Mouse (Mus musculus): Measurements from ENCODE around the gene Xylt1. TPM values are rescaled to one million over a fixed set of nuclear protein-coding genes. Genes with fewer than 3 reads are reported as not detected.

Xylt1 gene
- polyA plus RNA-seq, 1 experiment from 2014 or later, result 1.4 TPM

GRCm38 (mm10) chr7:117541681-117542080, 160.9 kb downstream of the Xylt1 start:
- no peaks in the 10 kb centered on the region for H3K36me3 ChIP-seq
- H3K4me2 ChIP-seq, result no peak overlapping the region
- no peak overlapping the region for H3K27ac ChIP-seq (ENCODE audit: poor library complexity, severe bottlenecking)
- 50% methylated on average over 3 of the region's 3 CpGs for WGBS
- no peaks in the 10 kb centered on the region for H3K27me3 ChIP-seq (replicated peaks)
- no peaks in the 10 kb centered on the region for H3K9me3 ChIP-seq (replicated peaks)
- H3K9ac ChIP-seq, result no peak overlapping the region
- no peak overlapping the region for H3K4me3 ChIP-seq
- no peak for ATAC-seq (ENCODE audit: insufficient number of reproducible peaks, low FRiP score)
- peaks cover 25% of the 10 kb centered on the region for H3K4me1 ChIP-seq (replicated peaks)

DNA sequence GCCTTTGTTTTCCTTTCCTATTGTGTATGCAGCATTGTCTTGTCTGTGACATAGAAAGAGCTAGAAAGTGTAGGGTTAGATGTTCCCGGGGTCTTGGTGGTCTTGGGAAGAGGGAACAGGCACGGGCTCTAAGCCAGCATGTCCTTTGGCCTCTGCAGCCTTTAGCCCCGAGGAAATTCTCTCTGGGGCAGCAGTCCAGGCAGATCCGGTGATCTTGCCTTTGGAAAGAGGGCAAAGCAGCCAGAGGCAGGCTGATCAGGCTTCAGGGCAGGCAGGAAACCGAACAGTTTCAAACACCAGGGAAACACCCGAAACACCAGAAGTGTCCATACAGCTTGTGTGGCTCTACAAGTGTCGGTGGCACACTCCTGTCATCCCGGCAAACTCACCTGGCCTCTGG, 162.3 kb downstream of the Xylt1 start:
- Histone ChIP-seq H3K4me2 (no peak overlapping the region), H3K4me1 (replicated peaks) (peaks cover 25% of the 10 kb centered on the region), H3K36me3 (no peaks in the 10 kb centered on the region), H3K9me3 (replicated peaks) (no peaks in the 10 kb centered on the region), H3K9ac (no peak overlapping the region), H3K27me3 (replicated peaks) (no peaks in the 10 kb centered on the region), H3K27ac (ENCODE audit: poor library complexity, severe bottlenecking) (no peak overlapping the region), H3K4me3 (no peak overlapping the region)
- WGBS, result 60% methylated on average over 8 of the region's 8 CpGs
- no peak for ATAC-seq (ENCODE audit: insufficient number of reproducible peaks, low FRiP score)

DNA sequence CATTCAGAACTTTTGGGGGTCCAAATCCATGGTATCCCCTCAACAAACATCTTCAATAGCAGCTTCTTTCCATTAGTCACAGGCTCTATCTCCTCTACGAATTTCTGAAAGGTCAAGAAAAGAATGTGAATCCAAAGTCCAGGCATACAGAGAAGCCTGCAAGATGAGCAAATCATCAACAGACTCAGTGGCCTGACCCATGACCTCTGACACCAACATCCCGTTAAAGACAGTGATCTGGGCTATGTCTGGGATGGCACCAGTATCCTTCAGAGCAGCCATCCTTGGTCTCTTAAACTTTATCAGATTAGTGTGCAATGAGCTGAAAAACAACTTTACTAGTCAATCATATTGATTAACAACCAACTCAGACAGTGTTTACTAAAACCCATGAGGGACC, 163.3 kb downstream of the Xylt1 start:
- no peak overlapping the region for H3K4me2 ChIP-seq
- ATAC-seq (ENCODE audit: insufficient number of reproducible peaks, low FRiP score), result no peak
- 47% methylated on average over 2 of the region's 2 CpGs for WGBS

GRCm38 (mm10) chr7:117548301-117548700, 167.5 kb downstream of the Xylt1 start:
- no peak for ATAC-seq (ENCODE audit: insufficient number of reproducible peaks, low FRiP score)
- 0 out of 2 replicates have a peak, but pooled peaks cover 1% of the 10 kb centered on the region for H3K4me1 ChIP-seq (replicated peaks)
- H3K4me2 ChIP-seq, result no peak overlapping the region
- H3K9me3 ChIP-seq (replicated peaks), result no peaks in the 10 kb centered on the region
- no peak overlapping the region for H3K9ac ChIP-seq
- 76% methylated on average over 8 of the region's 8 CpGs for WGBS
- H3K36me3 ChIP-seq, result 0 out of 2 replicates have a peak, but pooled peaks cover 3% of the 10 kb centered on the region
- no peak overlapping the region for H3K27ac ChIP-seq (ENCODE audit: poor library complexity, severe bottlenecking)
- H3K4me3 ChIP-seq, result no peak overlapping the region
- H3K27me3 ChIP-seq (replicated peaks), result no peaks in the 10 kb centered on the region

More for the DNA sequence above, 163.3 kb downstream of the Xylt1 start:
- Histone ChIP-seq H3K27ac (ENCODE audit: poor library complexity, severe bottlenecking) (no peak overlapping the region), H3K27me3 (replicated peaks) (no peaks in the 10 kb centered on the region), H3K4me3 (no peak overlapping the region), H3K9me3 (replicated peaks) (no peaks in the 10 kb centered on the region), H3K36me3 (0 out of 2 replicates have a peak, but pooled peaks cover 3% of the 10 kb centered on the region), H3K9ac (no peak overlapping the region), H3K4me1 (replicated peaks) (peaks cover 25% of the 10 kb centered on the region)

- Histone ChIP-seq H3K4me2 (no peak overlapping the region), H3K9me3 (replicated peaks) (no peaks in the 10 kb centered on the region), H3K36me3 (0 out of 2 replicates have a peak, but pooled peaks cover 3% of the 10 kb centered on the region), H3K27ac (ENCODE audit: poor library complexity, severe bottlenecking) (no peak overlapping the region), H3K4me3 (no peak overlapping the region), H3K27me3 (replicated peaks) (no peaks in the 10 kb centered on the region), H3K4me1 (replicated peaks) (peaks cover 5% of the 10 kb centered on the region), H3K9ac (no peak overlapping the region)
- no peak for ATAC-seq (ENCODE audit: insufficient number of reproducible peaks, low FRiP score)
- WGBS, result 80% methylated on average over 16 of the region's 16 CpGs
Observed at GRCm38 (mm10) chr7:117550916-117551549, 170.3 kb downstream of the Xylt1 start.

- ATAC-seq (ENCODE audit: insufficient number of reproducible peaks, low FRiP score), result no peak
Observed at GRCm38 (mm10) chr7:117553228-117553627, 172.4 kb downstream of the Xylt1 start.

GRCm38 (mm10) chr7:117555735-117556134, 175.0 kb downstream of the Xylt1 start:
- H3K4me1 ChIP-seq (replicated peaks), result peaks cover 12% of the 10 kb centered on the region
- H3K27ac ChIP-seq (ENCODE audit: poor library complexity, severe bottlenecking), result no peak overlapping the region; the same call in 1 of the 2 replicates
- 57% methylated on average over 2 of the region's 2 CpGs for WGBS
- no peak overlapping the region for H3K4me2 ChIP-seq
- no peaks in the 10 kb centered on the region for H3K36me3 ChIP-seq
- H3K27me3 ChIP-seq (replicated peaks), result no peaks in the 10 kb centered on the region
- peak; percentile 48 for ATAC-seq (ENCODE audit: insufficient number of reproducible peaks, low FRiP score)
- no peak overlapping the region for H3K4me3 ChIP-seq
- H3K9ac ChIP-seq, result no peak overlapping the region
- H3K9me3 ChIP-seq (replicated peaks), result no peaks in the 10 kb centered on the region

More at GRCm38 (mm10) chr7:117553228-117553627, 172.4 kb downstream of the Xylt1 start:
- Histone ChIP-seq H3K27ac (ENCODE audit: poor library complexity, severe bottlenecking) (no peak overlapping the region), H3K9me3 (replicated peaks) (no peaks in the 10 kb centered on the region), H3K4me3 (no peak overlapping the region), H3K27me3 (replicated peaks) (no peaks in the 10 kb centered on the region), H3K9ac (no peak overlapping the region), H3K4me1 (replicated peaks) (peaks cover 12% of the 10 kb centered on the region), H3K4me2 (no peak overlapping the region), H3K36me3 (0 out of 2 replicates have a peak, but pooled peaks cover 3% of the 10 kb centered on the region)
- WGBS, result 45% methylated on average over 12 of the region's 12 CpGs

GRCm38 (mm10) chr7:117558166-117558565, 177.4 kb downstream of the Xylt1 start:
- no peak overlapping the region for H3K27ac ChIP-seq (ENCODE audit: poor library complexity, severe bottlenecking)
- H3K4me3 ChIP-seq, result no peak overlapping the region
- no peaks in the 10 kb centered on the region for H3K36me3 ChIP-seq
- no peaks in the 10 kb centered on the region for H3K27me3 ChIP-seq (replicated peaks)
- H3K4me1 ChIP-seq (replicated peaks), result peaks cover 12% of the 10 kb centered on the region
- ATAC-seq (ENCODE audit: insufficient number of reproducible peaks, low FRiP score), result no peak
- 84% methylated on average over 2 of the region's 2 CpGs for WGBS
- no peak overlapping the region for H3K9ac ChIP-seq
- H3K9me3 ChIP-seq (replicated peaks), result no peaks in the 10 kb centered on the region
- no peak overlapping the region for H3K4me2 ChIP-seq

- peaks cover 12% of the 10 kb centered on the region for H3K4me1 ChIP-seq (replicated peaks)
- ATAC-seq (ENCODE audit: insufficient number of reproducible peaks, low FRiP score), result no peak
- H3K27ac ChIP-seq (ENCODE audit: poor library complexity, severe bottlenecking), result no peak overlapping the region
- no peaks in the 10 kb centered on the region for H3K9me3 ChIP-seq (replicated peaks)
- no peak overlapping the region for H3K9ac ChIP-seq
- no peak overlapping the region for H3K4me2 ChIP-seq
- no peaks in the 10 kb centered on the region for H3K27me3 ChIP-seq (replicated peaks)
- H3K36me3 ChIP-seq, result no peaks in the 10 kb centered on the region
- 74% methylated on average over 3 of the region's 3 CpGs for WGBS
- H3K4me3 ChIP-seq, result no peak overlapping the region
Observed at GRCm38 (mm10) chr7:117559051-117559450, 178.3 kb downstream of the Xylt1 start.

DNA sequence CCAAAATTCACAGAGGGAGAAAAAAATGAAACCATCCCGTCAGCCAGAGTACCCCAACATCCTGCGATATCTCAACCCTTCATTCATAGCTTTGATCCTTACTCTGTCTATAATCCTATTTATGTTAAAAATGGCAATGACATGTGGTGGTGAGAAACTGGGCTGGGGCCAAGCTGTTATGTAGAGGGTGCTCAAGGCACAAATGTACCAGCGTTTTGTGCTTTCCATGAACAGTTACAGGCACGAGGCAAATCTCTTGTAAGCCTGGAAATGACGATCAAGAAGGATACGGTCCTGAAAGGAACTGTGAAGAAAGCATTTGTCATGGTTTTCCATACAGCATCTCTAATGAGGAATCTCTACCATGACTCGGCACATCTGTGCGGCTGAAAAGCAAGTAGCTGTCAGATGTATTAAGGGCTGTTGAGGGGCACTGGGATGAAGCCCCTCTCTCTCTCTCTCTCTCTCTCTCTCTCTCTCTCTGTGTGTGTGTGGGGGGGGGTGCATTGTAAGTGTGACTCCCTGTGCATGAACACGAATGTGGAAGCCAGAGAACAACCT, 183.2 kb downstream of the Xylt1 start:
- Histone ChIP-seq H3K36me3 (no peaks in the 10 kb centered on the region), H3K9me3 (replicated peaks) (no peaks in the 10 kb centered on the region), H3K4me2 (no peak overlapping the region), H3K4me3 (no peak overlapping the region), H3K4me1 (replicated peaks) (peaks cover 11% of the 10 kb centered on the region), H3K27me3 (replicated peaks) (no peaks in the 10 kb centered on the region), H3K27ac (ENCODE audit: poor library complexity, severe bottlenecking) (no peak overlapping the region), H3K9ac (no peak overlapping the region)
- ATAC-seq (ENCODE audit: insufficient number of reproducible peaks, low FRiP score), result no peak
- 74% methylated on average over 9 of the region's 9 CpGs for WGBS

- no peak overlapping the region for H3K4me2 ChIP-seq
- peaks cover 15% of the 10 kb centered on the region for H3K4me1 ChIP-seq (replicated peaks)
- ATAC-seq (ENCODE audit: insufficient number of reproducible peaks, low FRiP score), result no peak
- no peaks in the 10 kb centered on the region for H3K36me3 ChIP-seq
- no peak overlapping the region for H3K9ac ChIP-seq
- no peaks in the 10 kb centered on the region for H3K27me3 ChIP-seq (replicated peaks)
- no peaks in the 10 kb centered on the region for H3K9me3 ChIP-seq (replicated peaks)
- H3K4me3 ChIP-seq, result no peak overlapping the region
- WGBS, result 71% methylated on average over 4 of the region's 4 CpGs
- no peak overlapping the region for H3K27ac ChIP-seq (ENCODE audit: poor library complexity, severe bottlenecking)
Observed at GRCm38 (mm10) chr7:117564627-117565026, 183.8 kb downstream of the Xylt1 start.
